In genomic region chr7:132812619-132813415, GRCm38 (mm10) we compare ENCODE assay signal across 8 mouse cellular contexts. TPM values are rescaled to one million over a fixed set of nuclear protein-coding genes. Genes with fewer than 3 reads are reported as not detected.
DNase-seq lines count a peak whose midpoint lies in the region; ATAC-seq and TF ChIP-seq lines count a peak whose summit lies in the region.

No protein-coding gene starts in this region.

- TF ChIP-seq CTCF in small intestine, adult 2 months (IDR thresholded peaks at IDR 0.05; ENCODE audit: extremely low read depth, insufficient read length, insufficient replicate concordance, low read depth, low read length), result no peak

- no peaks in the 10 kb centered on the region for H3K36me3 ChIP-seq in embryonic facial prominence, embryonic 13.5 days
- no peaks in the 10 kb centered on the region for H3K36me3 ChIP-seq in heart, embryonic 15.5 days
- H3K36me3 ChIP-seq in small intestine, adult 2 months (ENCODE audit: control insufficient read depth, insufficient read depth, low read length), result no peaks in the 10 kb centered on the region

- peaks cover 61% of the 10 kb centered on the region for H3K4me1 ChIP-seq in embryonic facial prominence, embryonic 13.5 days
- H3K4me1 ChIP-seq in heart, embryonic 15.5 days (replicated peaks), result peaks cover 53% of the 10 kb centered on the region
- H3K4me1 ChIP-seq in small intestine, adult 2 months (ENCODE audit: control insufficient read depth, insufficient read depth, insufficient read length, low read length), result peaks cover 14% of the 10 kb centered on the region

- under 1% methylated on average over 59 of the region's 59 CpGs for WGBS in embryonic facial prominence, embryonic 13.5 days
- WGBS in heart, embryonic 15.5 days, result 1% methylated on average over 57 of the region's 59 CpGs
- WGBS in small intestine, adult 2 months, result under 1% methylated on average over 59 of the region's 59 CpGs

- no peak for TF ChIP-seq POLR2A in small intestine, adult 2 months (IDR thresholded peaks at IDR 0.05; ENCODE audit: low read depth, low read length)

- no peaks in the 10 kb centered on the region for H3K9me3 ChIP-seq in embryonic facial prominence, embryonic 13.5 days
- no peaks in the 10 kb centered on the region for H3K9me3 ChIP-seq in heart, embryonic 15.5 days (replicated peaks)

- H3K9ac ChIP-seq in embryonic facial prominence, embryonic 13.5 days, result peak overlapping the region; percentile 87
- peak overlapping the region; percentile 87 for H3K9ac ChIP-seq in heart, embryonic 15.5 days

- 0 out of 2 replicates have a peak, but pooled peaks have one; percentile 9 for ATAC-seq in embryonic facial prominence, embryonic 13.5 days (ENCODE audit: insufficient number of reproducible peaks, insufficient read depth, low FRiP score, low TSS enrichment, low read depth)
- peak; percentile 53 for ATAC-seq in heart, embryonic 15.5 days (replicated peaks; ENCODE audit: insufficient number of reproducible peaks, insufficient read depth, low FRiP score, low read depth)

- peak; percentile 29 for DNase-seq in ES-CJ7 (ENCODE audit: low read depth, low spot score)
- peak; percentile 76 for DNase-seq in adrenal gland, postnatal 10 days
- peak; percentile 73 for DNase-seq in kidney, postnatal 10 days
- peak; percentile 72 to 75 for DNase-seq in lung, postnatal 4 days
- no peak for DNase-seq in frontal cortex, postnatal 36 days (ENCODE audit: low spot score in 2 of 2)

- H3K27ac ChIP-seq in embryonic facial prominence, embryonic 13.5 days, result peak overlapping the region; percentile 92
- peak overlapping the region; percentile 94 for H3K27ac ChIP-seq in heart, embryonic 15.5 days
- peak overlapping the region; percentile 99 for H3K27ac ChIP-seq in small intestine, adult 2 months (ENCODE audit: insufficient read depth, low read depth, low read length)

- peak overlapping the region; percentile 82 for H3K4me2 ChIP-seq in embryonic facial prominence, embryonic 13.5 days
- H3K4me2 ChIP-seq in heart, embryonic 15.5 days, result peak overlapping the region; percentile 95

- H3K4me3 ChIP-seq in embryonic facial prominence, embryonic 13.5 days, result peak overlapping the region; percentile 69
- peak overlapping the region; percentile 68 for H3K4me3 ChIP-seq in heart, embryonic 15.5 days
- H3K4me3 ChIP-seq in small intestine, adult 2 months (ENCODE audit: low read depth, low read length), result peak overlapping the region; percentile 81

- H3K27me3 ChIP-seq in embryonic facial prominence, embryonic 13.5 days, result no peaks in the 10 kb centered on the region
- no peaks in the 10 kb centered on the region for H3K27me3 ChIP-seq in heart, embryonic 15.5 days
- no peaks in the 10 kb centered on the region for H3K27me3 ChIP-seq in small intestine, adult 2 months (ENCODE audit: control insufficient read depth, insufficient read depth, low read length)

RNA-seq across cellular contexts. Expression of gene Fam53b, which starts 0.9 kb away (rescaled TPM):
- total RNA-seq in adrenal gland, postnatal 10 days (2021), result 10 to 100 TPM; 58.4 to 75.1 TPM
- 23.0 and 25.7 TPM in 2 replicates for polyA plus RNA-seq in embryonic facial prominence, embryonic 13.5 days (2015; fragmentation: Nextera tagmentation; extraction: Ambion mirVana)
- polyA plus RNA-seq in heart, embryonic 15.5 days (2015; fragmentation: Nextera tagmentation; extraction: Ambion mirVana), result 14.9 and 19.0 TPM in 2 replicates
- 24.6 and 55.7 TPM in 2 replicates for polyA plus RNA-seq in small intestine, adult 2 months (2012; rRNA removed)

RNA-seq across cellular contexts. Expression of gene Eef1akmt2, which starts 39.7 kb away (rescaled TPM):
- total RNA-seq in adrenal gland, postnatal 10 days (2021), result 10 to 100 TPM; 20.9 to 27.4 TPM
- polyA plus RNA-seq in embryonic facial prominence, embryonic 13.5 days (2015; fragmentation: Nextera tagmentation; extraction: Ambion mirVana), result 80.0 and 80.1 TPM in 2 replicates
- polyA plus RNA-seq in heart, embryonic 15.5 days (2015; fragmentation: Nextera tagmentation; extraction: Ambion mirVana), result 35.5 and 37.7 TPM in 2 replicates
- polyA plus RNA-seq in small intestine, adult 2 months (2012; rRNA removed), result 0.47 and 1.1 TPM in 2 replicates

RNA-seq across cellular contexts. Expression of gene Abraxas2, which starts 46.2 kb away (rescaled TPM):
- total RNA-seq in adrenal gland, postnatal 10 days (2021), result 10 to 100 TPM; 31.3 to 33.3 TPM
- 46.0 and 48.8 TPM in 2 replicates for polyA plus RNA-seq in embryonic facial prominence, embryonic 13.5 days (2015; fragmentation: Nextera tagmentation; extraction: Ambion mirVana)
- 25.1 and 28.7 TPM in 2 replicates for polyA plus RNA-seq in heart, embryonic 15.5 days (2015; fragmentation: Nextera tagmentation; extraction: Ambion mirVana)
- polyA plus RNA-seq in small intestine, adult 2 months (2012; rRNA removed), result 2.6 and 6.2 TPM in 2 replicates

Comparison
In these comparisons a context has a peak if more than half of its experiments do, and no peak if none do; other contexts are left out.
1. DNase-seq: peak in ES-CJ7 (single experiment), adrenal gland, postnatal 10 days (single experiment), kidney, postnatal 10 days (single experiment) and lung, postnatal 4 days (2 of 2); none in frontal cortex, postnatal 36 days (0 of 2).
2. RNA of gene Eef1akmt2, which starts 39.7 kb away (polyA plus RNA-seq): 80.0 to 80.1 TPM in embryonic facial prominence, embryonic 13.5 days and 35.5 to 37.7 TPM in heart, embryonic 15.5 days; 0.47 to 1.1 TPM in small intestine, adult 2 months; every median in the first group is over 10 times any median in the second.
3. Peak in every context shown above with its lines, with median percentiles within 50 percentile points of each other: H3K27ac ChIP-seq and H3K4me3 ChIP-seq.